Mouse (Mus musculus): ENCODE data around the gene Calm2.
A peak's percentile ranks its signal among the peaks of the same experiment; 100 is the strongest.

Calm2 gene

DNA sequence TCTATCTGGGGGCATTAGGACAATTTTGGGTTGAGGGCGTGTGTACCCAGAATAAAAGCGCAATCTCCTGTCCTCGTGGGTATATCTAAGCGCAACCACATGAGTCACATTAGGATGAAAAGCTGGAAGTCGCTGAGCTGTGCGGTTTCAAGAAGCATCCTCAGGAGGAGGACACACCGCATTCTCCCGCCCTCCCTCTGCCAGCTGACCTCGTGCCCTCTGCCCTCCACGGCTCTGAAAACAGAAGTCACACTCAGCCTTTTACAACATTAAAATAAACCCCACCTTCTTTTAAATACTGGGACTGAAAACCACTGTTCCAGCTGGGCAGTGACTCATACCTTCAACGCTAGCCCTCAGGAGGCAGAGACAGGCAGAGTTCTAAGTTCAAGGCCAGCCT lies 49.6 kb downstream of the Calm2 start:
- DNase-seq (ENCODE audit: low spot score), result peak; percentile 23

DNA sequence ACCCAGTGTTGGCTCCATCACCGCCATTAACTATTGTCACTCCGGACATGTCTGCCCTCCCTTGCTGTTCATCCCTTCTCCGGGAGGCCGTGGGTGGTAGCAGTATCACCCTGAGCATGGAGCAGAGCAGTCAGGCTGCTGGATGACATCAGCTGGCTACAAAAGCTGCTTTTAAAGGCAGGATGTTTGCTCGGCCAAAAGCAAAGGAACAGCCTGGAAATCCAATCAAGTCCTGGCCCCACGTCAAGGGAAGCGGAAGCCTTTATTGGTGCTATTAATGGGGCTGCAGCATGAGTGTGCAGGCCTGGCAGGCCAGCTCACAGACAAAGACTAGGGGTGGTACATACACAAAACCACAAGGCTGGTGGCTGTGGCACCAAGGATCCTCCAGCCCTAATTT lies 55.5 kb downstream of the Calm2 start:
- no peak for DNase-seq (ENCODE audit: low spot score)

DNA sequence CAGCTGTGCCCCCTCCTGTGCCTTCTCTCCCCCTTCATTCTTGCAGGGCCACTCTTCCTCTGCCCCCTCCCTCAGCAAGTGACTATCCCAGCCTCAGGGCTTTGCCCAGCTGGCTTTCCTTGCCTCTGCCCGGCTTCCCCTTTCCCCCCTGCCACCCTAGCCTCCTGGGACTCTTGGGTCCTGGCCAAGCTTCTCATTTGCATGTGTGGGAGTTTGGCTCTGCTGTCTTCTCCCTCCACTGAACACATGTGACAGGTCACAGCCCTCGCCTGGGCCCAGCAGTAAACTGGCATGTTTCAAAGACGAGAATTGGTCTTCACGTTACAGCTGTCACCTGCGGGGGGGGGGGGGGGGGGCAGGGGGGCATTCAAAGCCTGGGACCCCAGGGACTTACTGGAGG lies 59.7 kb downstream of the Calm2 start:
- DNase-seq (ENCODE audit: low spot score), result no peak

DNA sequence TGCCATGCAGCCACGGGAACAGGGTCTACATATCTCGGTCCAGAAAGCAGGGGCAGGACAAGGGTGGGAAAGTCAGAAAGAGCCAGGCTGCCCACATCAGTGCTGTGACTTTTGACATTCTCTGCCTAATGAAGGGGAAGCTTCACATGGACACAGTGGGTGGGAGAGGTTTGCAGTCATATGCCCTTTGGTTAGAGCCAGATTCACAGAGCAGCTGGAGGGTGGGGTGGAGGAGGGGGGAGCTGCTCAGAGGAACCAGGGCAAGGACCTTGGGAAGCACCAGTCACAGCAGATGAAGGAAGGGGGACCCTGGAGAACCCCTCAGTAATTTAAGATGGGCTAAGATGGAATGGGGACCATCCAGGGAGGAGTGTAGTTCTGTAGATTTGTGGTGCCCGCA lies 60.9 kb downstream of the Calm2 start:
- DNase-seq (ENCODE audit: low spot score), result no peak

All from embryo, embryonic 10 days (tissue).